Mouse (Mus musculus) ES-E14 (cell line): ENCODE results near the gene Ddx41.

ENCODE experiments used
- CHD2 ChIP-seq: IDR thresholded peaks from 2 replicates; pipeline ENCODE4 v1.6.1; 2014; ENCODE audit warnings: mild to moderate bottlenecking, low read depth, low read length, inconsistent platforms
- HCFC1 ChIP-seq: IDR thresholded peaks from 2 replicates; pipeline ENCODE4 v1.6.1; 2012; ENCODE audit warnings: low read length, inconsistent platforms, borderline replicate concordance; ENCODE audit not compliant: insufficient read depth
- MAFK ChIP-seq: IDR thresholded peaks from 2 replicates; pipeline ENCODE4 v1.6.1; 2014; ENCODE audit warnings: mild to moderate bottlenecking, low read depth, low read length, inconsistent platforms; ENCODE audit not compliant: insufficient read depth
- ZC3H11A ChIP-seq: IDR thresholded peaks from 2 replicates; pipeline ENCODE4 v1.6.1; 2012; ENCODE audit warnings: low read depth, mild to moderate bottlenecking, inconsistent platforms, low read length, borderline replicate concordance
- ZNF384 ChIP-seq: IDR thresholded peaks from 2 replicates; pipeline ENCODE4 v1.6.1; 2012; ENCODE audit warnings: low read depth, low read length, inconsistent platforms

- TF ChIP-seq ZC3H11A (no peak), HCFC1 (no peak), CHD2 (no peak), MAFK (no peak), ZNF384 (no peak)
These were observed 37.0 kb upstream of the Ddx41 start, which contains the start of gene Tmed9 for GRCm38 (mm10) chr13:55573432-55573831.
